Mouse (Mus musculus) Patski (cell line): Measurements from ENCODE around the gene Pkd1. TPM values are rescaled to one million over a fixed set of nuclear protein-coding genes. Genes with fewer than 3 reads are reported as not detected.

Source experiments
- ATAC-seq: fragments of 100-300 bp; one replicate; pipeline ENCODE4 v1.8.0; 2021
- CTCF ChIA-PET: fragments of 350-600 bp; sonication (Branson Sonifier 250); formaldehyde crosslinking; loops from one replicate; lab custom pipeline; 2022; ENCODE audit warnings: inconsistent platforms; lab: Charles Lee
- POLR2A ChIA-PET: fragments of 350-600 bp; sonication (Branson Sonifier 250); formaldehyde crosslinking; loops from one replicate; lab custom pipeline; 2022; ENCODE audit warnings: antibody characterized with exemption, inconsistent platforms; lab: Charles Lee
- DNase-seq: peaks from one replicate; pipeline ENCODE4 v3.0.0-alpha.2; 2011; ENCODE audit warnings: low read depth, low spot score
- H3K27me3 ChIP-seq: fragments of 371-371 bp; one replicate; pipeline ENCODE4 v1.5.1; 2021
- CTCF ChIP-seq: fragments of 100-300 bp; IDR thresholded peaks from one replicate; pipeline ENCODE4 v1.5.1; 2021
- in situ Hi-C: fragments of 300-500 bp; cut with MboI; formaldehyde crosslinking; loops from 3 replicates; pipeline ENCODE4 v1.11.1; 2018; ENCODE audit warnings: low pct_unique_long_range_greater_than_20kb, mixed read lengths
- polyA plus RNA-seq: library from polyadenylated mRNA; unstranded; gene quantifications from one replicate; pipeline ENCODE4 v1.2.3, GENCODE M21; 2021

The Pkd1 gene
- polyA plus RNA-seq, 1 experiment from 2014 or later = 41.0 TPM

DNA sequence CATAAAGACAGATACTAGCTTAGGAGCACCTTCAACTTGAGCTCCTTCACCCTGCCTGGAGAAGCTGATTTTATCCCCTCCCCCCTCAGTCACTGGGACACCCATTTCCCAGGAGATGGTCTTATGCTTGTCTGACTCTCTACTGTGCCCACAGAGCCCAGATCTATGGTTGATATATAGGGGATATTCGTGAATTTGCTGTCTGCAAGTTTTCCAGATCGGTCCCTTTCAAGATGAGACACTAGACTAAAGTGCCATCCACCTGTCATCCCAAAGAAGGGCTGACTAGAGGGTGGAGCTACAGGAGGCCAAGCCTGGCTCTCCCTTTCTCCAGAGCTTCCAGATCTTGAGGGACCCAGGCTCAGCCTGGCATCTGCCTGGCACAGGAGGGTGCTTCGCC, 18.6 kb upstream of the Pkd1 start:
- CTCF ChIA-PET = interaction anchor here (1.8 to 2.0 kb wide), 2 partner anchors 52 to 136 kb away, joined by 4 read pairs; no protein-coding TSS in a partner anchor
- in situ Hi-C loops = loop anchor here (5.0 kb wide), 1 partner anchor 131 kb away; no protein-coding TSS in a partner anchor
- no peak for ATAC-seq
- POLR2A ChIA-PET = no interaction called here
- DNase-seq = no peak
- TF ChIP-seq CTCF = no peak
- H3K27me3 ChIP-seq = no peaks in the 10 kb centered on the region

DNA sequence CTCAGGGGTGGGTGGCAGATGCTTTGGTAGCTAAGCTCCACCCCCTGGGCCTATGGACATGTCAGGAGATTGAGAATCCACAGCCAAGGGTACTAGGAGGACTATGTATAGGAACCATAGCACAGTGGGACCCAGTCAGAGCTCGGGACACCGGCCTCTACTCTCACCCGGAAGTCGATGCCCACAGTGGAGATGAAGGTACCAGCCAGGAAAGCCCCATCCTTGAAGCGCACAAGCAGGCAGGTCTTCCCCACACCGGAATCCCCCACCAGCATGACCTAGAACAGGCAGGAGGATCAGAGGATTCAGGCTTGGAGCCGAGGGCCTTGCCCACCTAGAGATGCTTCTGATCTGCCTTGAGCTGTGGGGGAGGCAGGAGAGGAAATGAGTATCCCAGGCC, 17.6 kb upstream of the Pkd1 start:
- in situ Hi-C loops = loop anchor here (5.0 kb wide), 1 partner anchor 130 kb away; no protein-coding TSS in a partner anchor
- no peak for TF ChIP-seq CTCF
- ChIA-PET CTCF (no interaction called here), POLR2A (interaction anchor here (0.5 kb wide), 1 partner anchor 69 kb away, joined by 3 read pairs; no protein-coding TSS in a partner anchor)
- H3K27me3 ChIP-seq = no peaks in the 10 kb centered on the region
- no peak for DNase-seq
- no peak for ATAC-seq

DNA sequence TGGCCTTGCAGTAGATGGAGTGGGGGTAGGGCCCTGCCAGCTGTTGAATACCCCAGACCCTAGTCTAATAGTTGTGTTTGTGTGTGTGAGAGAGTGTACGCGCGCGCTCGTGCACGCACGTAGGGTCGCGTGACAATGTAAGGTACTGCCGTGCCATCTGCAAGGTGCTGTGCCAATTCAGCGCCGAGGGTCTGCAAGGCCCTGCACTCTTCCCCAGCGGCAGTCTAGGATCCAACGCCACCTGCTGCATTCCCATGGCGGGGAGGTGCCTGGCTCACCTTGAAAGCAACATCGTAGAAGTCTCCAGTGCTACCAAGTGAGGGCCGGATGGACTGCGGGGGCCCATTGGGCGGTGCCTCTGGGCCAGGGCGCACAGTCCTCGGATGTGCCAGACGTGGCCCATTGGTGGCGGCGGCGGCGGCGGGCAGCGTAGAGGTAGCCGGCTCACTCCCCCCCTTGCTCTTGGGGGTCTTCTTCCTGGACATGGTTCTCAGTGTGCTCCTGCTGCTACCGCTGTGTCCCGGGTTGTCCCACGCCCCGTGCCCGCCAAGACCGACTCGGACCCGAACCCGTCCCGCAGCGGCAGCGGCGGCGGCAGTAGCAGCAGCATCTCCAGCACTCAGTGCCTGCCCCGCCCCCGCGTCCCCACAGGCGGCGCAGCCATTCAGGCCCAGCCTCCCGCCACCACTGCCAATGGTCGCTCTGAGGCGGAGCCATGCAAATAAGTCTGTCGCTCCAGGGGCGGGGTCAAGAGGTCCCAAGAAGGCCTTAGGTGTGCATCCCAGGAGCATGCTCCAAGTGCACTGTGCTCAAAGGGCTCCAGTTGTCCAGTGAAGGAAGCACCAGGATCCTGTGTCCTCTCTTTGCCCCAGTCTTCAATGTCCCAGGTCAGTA, 16.3 kb upstream of the Pkd1 start:
- DNase-seq (no peak), ATAC-seq (no peak)
- in situ Hi-C loops = loop anchor here (5.0 kb wide), 1 partner anchor 129 kb away; no protein-coding TSS in a partner anchor
- no peak for TF ChIP-seq CTCF
- CTCF ChIA-PET = no interaction called here
- H3K27me3 ChIP-seq = no peaks in the 10 kb centered on the region
- POLR2A ChIA-PET = no interaction called here

DNA sequence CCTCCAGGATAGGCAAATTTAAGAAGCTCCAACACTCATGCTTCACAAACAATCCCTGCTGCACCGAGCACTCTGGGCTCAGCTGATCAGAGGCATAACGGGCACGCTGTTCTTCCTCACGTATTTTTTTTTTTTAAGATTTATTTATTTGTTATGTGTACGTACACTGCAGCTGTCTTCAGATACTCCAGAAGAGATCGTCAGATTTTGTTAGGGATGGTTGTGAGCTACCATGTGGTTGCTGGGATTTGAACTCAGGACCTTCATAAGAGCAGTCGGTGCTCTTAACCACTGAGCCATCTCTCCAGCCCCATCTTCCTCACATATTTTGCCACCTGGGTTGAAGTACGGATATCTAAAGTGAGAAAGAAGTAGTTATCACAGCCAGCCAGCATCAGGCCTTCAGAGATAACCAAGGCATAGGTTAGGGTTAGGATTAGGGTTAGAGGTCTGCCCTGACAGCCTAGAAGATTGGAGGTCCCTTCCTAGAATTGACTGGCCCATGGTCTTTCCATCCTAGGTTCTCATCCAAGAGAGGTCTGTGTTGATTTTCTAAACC, 15.4 kb upstream of the Pkd1 start, which contains the start of gene Rab26:
Gene Rab26, minus strand, starts transcription at position 51 of the 559 bp plus-strand sequence.
- ATAC-seq (no peak), DNase-seq (no peak)
- ChIA-PET CTCF (no interaction called here), POLR2A (interaction anchor here (0.6 kb wide), 1 partner anchor 1016 kb away, joined by 3 read pairs; no protein-coding TSS in a partner anchor)
- in situ Hi-C loops = loop anchor here (5.0 kb wide), 1 partner anchor 128 kb away; no protein-coding TSS in a partner anchor
- no peaks in the 10 kb centered on the region for H3K27me3 ChIP-seq
- no peak for TF ChIP-seq CTCF

- ATAC-seq (no peak), DNase-seq (no peak)
- H3K27me3 ChIP-seq = no peaks in the 10 kb centered on the region
- TF ChIP-seq CTCF = no peak
- in situ Hi-C loops = loop anchor here (5.0 kb wide), 1 partner anchor 92 kb away; no protein-coding TSS in a partner anchor
- CTCF ChIA-PET = interaction anchor here (1.0 kb wide), 1 partner anchor 13 kb away, joined by 4 read pairs; no protein-coding TSS in a partner anchor
- POLR2A ChIA-PET = no interaction called here
Measured at GRCm38 (mm10) chr17:24535300-24535699, 14.3 kb upstream of the Pkd1 start.

DNA sequence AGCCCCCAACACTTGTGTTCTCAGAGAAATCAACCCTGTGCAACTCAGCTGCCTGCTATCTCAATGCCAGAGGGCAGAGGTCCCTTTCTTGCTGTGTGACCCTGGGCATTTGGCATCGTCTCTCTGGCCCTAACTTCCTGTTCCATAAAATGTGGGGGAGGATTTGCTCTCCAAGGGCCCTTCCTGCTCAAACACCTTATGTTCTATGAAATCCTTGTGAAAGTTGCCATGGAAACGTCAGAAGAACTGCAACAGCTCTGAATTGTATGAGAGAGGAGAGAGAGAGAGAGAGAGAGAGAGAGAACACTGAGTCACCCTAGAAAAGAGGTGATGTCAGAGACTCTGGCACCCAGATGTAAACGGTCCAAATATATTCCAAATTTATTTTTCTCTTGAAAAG, 12.1 kb upstream of the Pkd1 start:
- H3K27me3 ChIP-seq = no peaks in the 10 kb centered on the region
- ATAC-seq (no peak), DNase-seq (no peak)
- CTCF ChIA-PET = interaction anchor here (2.3 kb wide), 1 partner anchor 78 kb away, joined by 8 read pairs; no protein-coding TSS in a partner anchor
- in situ Hi-C loops = loop anchor here (5.0 kb wide), 1 partner anchor 90 kb away; no protein-coding TSS in a partner anchor
- peak; percentile 15 for TF ChIP-seq CTCF
- POLR2A ChIA-PET = no interaction called here

DNA sequence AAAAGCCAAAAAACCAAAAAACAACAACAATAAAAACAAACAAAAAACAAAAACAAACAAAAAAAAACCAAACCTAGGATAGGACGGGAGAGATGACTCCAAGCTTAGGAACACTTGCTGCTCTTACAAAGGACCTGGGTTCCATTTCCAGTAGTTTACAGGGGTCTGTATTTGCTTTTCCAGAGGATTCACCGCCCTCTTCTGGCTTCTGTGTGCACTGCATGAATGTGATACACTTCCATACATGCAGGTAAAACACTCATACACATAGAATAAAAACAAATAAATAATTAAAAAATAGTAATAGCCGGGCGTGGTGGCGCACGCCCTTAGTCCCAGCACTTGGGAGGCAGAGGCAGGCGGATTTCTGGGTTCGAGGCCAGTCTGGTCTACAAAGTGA, 10.7 kb upstream of the Pkd1 start:
- ChIA-PET POLR2A (interaction anchor here (1.5 kb wide), 1 partner anchor 74 kb away, joined by 3 read pairs; no protein-coding TSS in a partner anchor), CTCF (interaction anchor here (0.6 to 3.0 kb wide), 14 partner anchors 9 to 132 kb away, joined by 3 to 20 read pairs (median 5); partner anchors contain the start of genes Mlst8, Nthl1, Pkd1 and Traf7)
- ATAC-seq (no peak), DNase-seq (no peak)
- TF ChIP-seq CTCF = peak; percentile 83
- in situ Hi-C loops = loop anchor here (5.0 kb wide), 1 partner anchor 88 kb away; no protein-coding TSS in a partner anchor
- no peaks in the 10 kb centered on the region for H3K27me3 ChIP-seq

DNA sequence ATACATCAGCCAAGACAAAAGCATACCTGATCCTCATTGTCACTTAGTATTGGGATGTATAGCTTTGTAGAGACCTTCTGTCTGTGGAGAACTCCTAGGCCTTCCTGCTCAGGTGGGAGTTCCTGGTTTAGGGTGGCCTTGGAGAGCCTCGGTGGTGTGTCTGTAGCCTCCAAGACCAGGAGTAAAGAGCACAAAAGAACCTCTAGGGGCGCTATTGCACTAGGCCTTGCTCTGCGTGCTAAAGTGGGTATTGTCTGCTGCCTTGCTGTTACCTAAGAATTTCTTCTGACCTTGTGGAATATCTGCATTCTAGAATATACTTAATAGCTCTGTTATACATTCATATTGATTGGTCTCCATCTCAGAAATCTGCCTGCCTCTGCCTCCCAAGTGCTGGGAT, 9.3 kb upstream of the Pkd1 start:
- POLR2A ChIA-PET = no interaction called here
- H3K27me3 ChIP-seq = no peaks in the 10 kb centered on the region
- in situ Hi-C loops = no loop called here
- TF ChIP-seq CTCF = peak; percentile 61
- DNase-seq (no peak), ATAC-seq (no peak)
- CTCF ChIA-PET = interaction anchor here (0.9 to 3.0 kb wide), 3 partner anchors 45 to 81 kb away, joined by 3 to 13 read pairs (median 7); no protein-coding TSS in a partner anchor

DNA sequence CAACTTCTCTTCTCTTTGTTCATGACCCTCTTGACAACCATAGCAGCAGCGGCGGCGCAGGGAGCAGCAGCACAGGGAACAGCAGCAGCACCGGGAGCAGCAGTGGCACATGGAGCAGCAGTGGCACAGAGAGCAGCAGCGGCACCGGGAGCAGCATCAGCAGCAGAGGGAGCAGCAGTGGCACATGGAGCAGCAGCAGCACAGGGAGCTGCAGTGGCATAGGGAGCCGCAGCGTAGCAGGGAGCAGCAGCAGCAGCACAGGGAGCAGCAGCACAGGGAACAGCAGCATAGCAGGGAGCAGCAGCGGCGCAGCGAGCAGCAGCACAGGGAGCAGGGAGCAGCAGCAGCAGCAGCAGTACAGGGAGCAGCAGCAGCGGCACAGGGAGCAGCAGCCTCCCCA, 5.0 kb upstream of the Pkd1 start:
- DNase-seq (no peak), ATAC-seq (no peak)
- ChIA-PET CTCF (interaction anchor here (1.4 kb wide), 2 partner anchors 20 to 66 kb away, joined by 3 to 4 read pairs; partner anchors contain the start of gene Mlst8), POLR2A (no interaction called here)
- in situ Hi-C loops = no loop called here
- no peak for TF ChIP-seq CTCF
- no peaks in the 10 kb centered on the region for H3K27me3 ChIP-seq

- ATAC-seq (no peak), DNase-seq (no peak)
- in situ Hi-C loops = no loop called here
- ChIA-PET CTCF (no interaction called here), POLR2A (no interaction called here)
- H3K27me3 ChIP-seq = no peaks in the 10 kb centered on the region
- TF ChIP-seq CTCF = no peak
Measured at GRCm38 (mm10) chr17:24545247-24545646, 4.4 kb upstream of the Pkd1 start.
